Mouse (Mus musculus): ENCODE measurements around the gene Rora.
A peak's percentile ranks its signal among the peaks of the same experiment; 100 is the strongest.

The Rora gene

GRCm38 (mm10) chr9:69320635-69321027 is 667.0 kb downstream of the Rora start:
- DNase-seq = no peak

- DNase-seq = no peak
Measured at GRCm38 (mm10) chr9:69321956-69322355, 668.4 kb downstream of the Rora start.

DNA sequence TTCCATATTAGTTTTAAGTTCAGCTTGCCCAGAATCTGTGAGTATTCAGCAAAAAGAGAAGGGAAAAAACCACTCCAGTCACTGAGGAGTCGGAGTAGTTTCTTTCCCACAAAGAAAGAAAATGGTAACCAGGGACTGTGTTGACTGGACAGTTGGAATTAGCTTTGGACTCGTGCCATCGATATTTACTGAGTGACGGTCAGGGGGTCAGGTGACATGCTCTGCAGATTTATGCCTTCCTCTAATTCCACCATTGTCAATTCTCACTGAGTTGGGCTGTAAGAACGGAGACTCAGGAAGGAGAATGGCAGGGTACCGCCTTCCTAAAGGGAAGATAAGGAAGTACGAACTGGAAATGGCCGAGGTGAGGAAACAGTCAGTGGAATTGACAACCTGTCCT is 670.2 kb downstream of the Rora start:
- peak; percentile 19 to 43 for DNase-seq

DNA sequence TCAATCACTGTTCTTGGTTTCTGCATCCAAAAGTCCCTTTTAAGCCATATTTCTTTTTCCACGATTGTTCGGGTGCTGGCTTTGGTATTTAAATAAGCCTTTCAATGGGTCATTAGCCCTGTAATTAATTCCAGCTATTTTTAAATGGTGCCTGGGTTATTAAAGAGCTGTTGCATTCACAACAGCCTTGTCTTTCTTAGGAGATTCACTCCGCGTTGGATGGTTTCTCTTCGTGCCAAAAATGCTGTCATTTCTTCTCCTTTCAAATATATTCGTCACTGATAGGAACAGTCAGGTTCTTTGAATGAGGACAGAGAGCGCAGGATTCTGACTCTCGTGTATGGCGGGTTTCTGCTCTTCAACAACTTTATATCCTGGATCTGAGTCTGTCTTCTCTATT is 673.5 kb downstream of the Rora start:
- no peak for DNase-seq

DNA sequence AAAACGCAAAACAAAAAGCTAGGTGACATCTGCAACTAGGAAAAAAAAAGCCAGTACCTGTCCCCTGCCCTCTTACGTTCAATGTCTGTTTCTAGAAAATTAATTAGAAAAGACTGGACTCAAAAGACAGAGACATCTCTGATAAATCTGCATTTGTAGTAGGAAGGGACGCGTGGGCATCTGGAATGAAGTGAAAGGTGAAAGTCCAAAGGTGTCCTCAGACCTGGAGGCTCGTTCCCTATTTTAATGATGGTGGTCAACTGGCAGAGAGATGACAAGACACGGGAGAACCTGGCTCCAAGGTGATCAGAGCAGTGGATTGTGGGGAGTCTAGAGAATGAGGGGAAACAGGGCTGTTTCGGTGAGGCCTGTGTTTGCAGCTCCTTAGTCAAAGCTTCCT is 674.0 kb downstream of the Rora start:
- DNase-seq = peak; percentile 30 to 60

- peak; percentile 74 to 79 for DNase-seq
Measured at GRCm38 (mm10) chr9:69331790-69332189, 678.2 kb downstream of the Rora start.

DNA sequence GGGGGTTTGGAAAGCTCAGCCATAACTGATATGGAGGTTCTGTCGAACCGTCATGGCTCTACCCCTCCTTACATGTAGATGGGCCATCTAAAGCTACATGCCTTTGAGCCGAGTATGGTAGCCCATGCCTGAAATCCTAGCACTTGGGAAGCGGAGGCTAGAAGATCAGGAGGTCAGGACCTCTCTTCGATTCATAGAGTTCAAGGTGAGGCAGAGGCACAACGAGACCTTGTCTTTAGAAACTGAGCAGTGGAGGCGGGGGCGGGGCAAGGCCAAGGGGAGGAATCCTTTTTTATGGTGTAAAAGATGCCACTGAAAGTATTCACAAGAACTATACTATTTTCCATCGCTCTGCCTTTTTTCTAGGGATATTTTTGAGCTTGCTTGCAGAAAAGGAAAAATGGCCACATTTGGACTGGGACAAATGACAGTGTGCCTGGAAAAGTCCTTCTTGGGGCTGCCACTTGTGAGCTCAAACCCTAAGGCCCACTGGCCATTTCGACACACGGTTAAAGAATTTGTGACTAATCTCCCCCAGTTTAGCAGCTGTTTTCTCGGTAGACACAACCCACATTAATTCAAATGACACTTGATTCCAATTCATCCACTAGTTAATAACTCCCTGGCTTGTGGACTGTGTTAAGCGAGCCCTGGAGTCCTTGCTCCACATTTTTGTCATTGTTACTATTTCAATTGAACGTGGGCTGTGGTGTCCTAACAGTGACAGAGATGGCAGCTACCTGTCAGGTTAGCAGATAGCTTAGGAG is 679.4 kb downstream of the Rora start:
- DNase-seq = peak in 1 of 2 experiments; percentile 28

- DNase-seq = no peak
Measured at GRCm38 (mm10) chr9:69333654-69334053, 680.1 kb downstream of the Rora start.

- DNase-seq = peak; percentile 41 to 68
Measured at GRCm38 (mm10) chr9:69334106-69334505, 680.5 kb downstream of the Rora start.

DNA sequence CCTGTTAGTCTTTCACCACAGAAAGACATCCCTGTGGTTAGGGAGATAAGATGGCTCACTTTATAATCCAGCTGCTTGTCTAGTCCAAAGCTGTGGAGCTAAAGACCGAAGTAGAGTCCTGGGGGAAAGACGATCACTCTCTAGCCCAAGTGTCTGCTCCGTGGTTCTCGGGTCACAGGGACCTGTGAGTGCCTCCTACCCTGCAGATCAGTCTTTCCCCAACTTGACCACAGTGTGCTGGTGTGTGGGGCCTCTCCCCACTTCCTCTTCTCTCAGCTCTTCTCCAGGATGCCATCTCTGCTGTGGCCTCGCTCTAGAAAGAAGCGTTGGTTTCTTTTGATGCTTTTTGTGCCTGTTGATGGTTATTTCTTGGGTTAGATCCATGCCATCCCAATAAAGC is 682.5 kb downstream of the Rora start:
- DNase-seq = no peak

DNA sequence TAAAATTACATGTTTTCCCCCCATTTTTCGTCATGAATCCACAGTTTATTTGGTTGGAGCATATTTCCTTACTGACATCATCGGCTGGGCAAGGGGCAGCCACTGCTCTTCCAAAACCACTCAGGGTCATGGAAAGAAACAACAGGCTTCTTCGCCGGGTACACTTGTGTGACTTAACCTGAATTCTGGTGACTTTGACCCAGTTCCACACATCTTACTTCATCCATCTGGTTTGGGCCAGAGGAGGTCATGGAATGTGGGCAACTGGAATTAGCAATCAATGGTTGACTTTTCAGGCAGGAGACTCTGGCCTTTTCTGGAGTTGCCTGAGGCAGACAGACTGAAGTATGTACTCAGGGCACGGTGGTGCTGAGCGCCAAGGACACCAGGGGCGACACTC is 685.6 kb downstream of the Rora start:
- peak; percentile 58 to 73 for DNase-seq

- no peak for DNase-seq
Measured at GRCm38 (mm10) chr9:69339829-69340228, 686.2 kb downstream of the Rora start.

GRCm38 (mm10) chr9:69340421-69340820 is 686.8 kb downstream of the Rora start:
- no peak for DNase-seq

GRCm38 (mm10) chr9:69343881-69344280 is 690.3 kb downstream of the Rora start:
- DNase-seq = no peak

- no peak for DNase-seq
Measured at GRCm38 (mm10) chr9:69345550-69345949, 692.0 kb downstream of the Rora start.

DNA sequence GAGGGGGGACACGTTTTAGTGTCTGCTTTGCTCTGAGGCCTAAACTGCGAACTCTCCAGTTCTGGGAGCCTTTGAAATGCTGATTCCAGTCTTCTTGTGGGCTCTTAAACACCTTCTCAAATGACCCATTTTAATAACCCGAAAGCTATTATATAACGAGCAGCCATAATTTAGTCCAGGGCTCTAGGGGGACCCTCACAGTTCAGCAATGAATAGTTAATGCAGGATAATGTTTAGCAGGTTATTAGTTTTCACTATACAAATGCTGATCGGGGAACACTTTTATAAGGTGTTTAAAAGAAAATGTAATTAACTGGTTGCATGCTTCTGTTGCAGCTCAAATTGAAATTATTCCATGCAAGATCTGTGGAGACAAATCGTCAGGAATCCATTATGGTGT is 694.2 kb downstream of the Rora start:
- no peak for DNase-seq

DNA sequence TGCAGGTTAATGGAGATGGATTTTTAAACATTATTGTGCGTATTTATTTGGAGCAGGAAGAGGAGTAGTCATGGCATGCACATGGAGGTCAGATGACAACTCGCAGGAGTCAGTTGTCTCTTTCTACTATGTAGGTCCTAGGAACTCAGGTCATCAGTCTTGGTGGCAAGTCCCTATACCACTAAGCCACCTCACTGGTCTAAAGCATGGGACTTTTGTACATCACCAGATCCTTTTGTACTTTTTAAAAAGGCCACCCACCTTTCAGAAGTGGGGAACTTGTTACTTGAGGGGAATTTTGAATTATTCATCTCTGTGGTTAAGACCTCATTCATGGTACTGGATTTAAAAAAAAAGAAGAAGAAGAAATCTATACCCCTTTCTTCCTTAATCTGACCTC is 696.0 kb downstream of the Rora start:
- no peak for DNase-seq

DNA sequence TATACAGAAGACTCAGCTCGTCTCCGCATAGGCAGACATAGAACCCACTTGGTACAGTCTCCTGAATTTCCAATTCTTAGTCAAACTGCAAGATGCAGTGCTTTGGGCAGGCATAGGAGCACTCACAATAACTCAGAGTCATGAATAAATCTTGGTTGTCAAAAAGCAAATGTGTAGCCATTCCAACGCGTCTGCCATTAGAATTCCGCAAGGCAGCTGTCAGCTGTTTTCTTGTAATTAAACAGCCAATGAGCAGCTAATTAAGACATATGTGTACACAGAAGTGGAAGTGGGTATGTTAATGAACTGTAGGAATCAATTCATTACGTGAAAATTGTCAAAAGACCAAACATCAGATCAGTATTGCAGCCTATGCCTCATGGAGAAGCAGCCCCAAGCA is 700.6 kb downstream of the Rora start:
- DNase-seq = no peak

DNA sequence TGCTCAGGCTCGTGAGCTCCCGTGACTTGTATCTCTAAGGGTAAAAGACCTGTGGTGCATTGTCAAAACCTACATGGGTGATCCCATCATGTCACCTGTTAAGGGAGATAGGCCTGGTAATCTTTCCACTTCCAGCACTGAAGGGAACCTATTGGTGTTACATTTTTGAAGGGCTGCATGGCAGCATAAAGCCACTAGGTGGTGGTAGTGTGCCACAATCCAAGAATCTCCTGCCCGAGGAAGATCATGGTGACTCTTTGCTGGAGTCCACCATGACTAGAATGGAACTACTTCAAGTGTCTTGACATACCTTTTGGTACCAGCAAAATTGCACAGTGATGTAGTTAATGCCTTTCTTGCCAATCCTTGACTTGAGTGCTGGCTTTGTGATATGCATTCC is 704.2 kb downstream of the Rora start:
- peak; percentile 24 to 63 for DNase-seq

DNA sequence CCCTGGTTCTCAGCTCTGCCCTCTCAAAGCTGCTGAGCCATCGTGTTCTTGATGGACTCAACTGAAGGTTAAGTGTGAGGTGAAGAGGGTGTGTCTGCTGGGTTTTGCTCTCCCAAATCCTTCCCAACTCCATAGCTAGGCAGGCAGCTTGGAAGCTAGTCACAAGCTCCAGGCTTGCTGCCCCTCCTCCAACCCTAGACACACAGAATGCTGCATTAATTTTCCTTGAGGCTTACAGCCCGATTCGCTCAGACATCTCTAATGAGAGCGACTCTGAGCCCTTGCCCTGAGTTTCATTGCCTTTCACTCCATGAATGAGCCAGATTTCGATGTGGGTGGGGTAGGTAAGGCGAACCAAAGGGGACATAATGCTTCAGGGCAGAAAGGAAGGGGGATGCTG is 705.2 kb downstream of the Rora start:
- no peak for DNase-seq

DNA sequence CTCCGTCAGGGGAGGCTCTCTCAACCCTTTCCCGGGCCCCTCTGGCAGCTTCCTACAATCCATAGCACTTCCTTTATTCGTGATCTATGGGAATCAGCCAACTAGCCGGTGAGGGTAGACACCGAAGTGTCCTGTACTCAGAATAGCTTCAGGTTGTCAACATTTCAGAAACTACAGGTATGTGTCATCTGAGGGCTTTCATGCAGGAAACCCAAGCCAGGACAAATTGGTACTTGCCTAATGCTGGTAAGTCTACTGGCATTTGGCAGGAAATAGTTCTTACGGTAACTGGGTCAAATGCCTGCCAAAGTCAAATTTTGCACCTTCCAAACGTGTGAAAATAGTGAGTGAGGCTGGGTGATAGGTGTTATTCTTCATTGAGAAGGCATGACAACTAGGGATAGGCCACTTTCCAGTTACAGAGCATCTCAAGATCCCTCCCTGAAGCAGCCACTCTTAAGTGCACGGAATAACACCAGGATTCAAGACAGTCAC is 708.4 kb downstream of the Rora start:
- DNase-seq = no peak

DNA sequence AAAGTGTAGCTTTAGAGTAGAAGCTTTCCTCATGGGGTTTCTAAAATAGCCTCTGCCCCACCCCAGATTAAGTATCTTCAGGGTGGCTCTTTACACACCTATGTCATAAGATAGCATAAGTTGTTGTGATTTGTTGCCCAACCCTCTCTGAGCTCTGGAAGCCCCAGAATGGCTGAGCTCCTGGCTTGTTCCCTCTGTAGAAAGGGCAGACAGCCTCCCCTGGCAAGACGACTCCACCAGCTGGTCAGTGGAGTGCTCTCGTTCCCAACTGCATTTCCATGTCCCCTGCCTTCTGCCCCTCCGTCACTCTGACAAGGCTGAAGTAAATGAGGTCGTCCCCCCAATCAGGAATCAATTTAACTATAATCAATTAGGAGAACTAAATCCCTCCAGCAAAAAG is 709.2 kb downstream of the Rora start:
- DNase-seq = no peak

- no peak for DNase-seq
Measured at GRCm38 (mm10) chr9:69364117-69364516, 710.5 kb downstream of the Rora start.

- DNase-seq = no peak
Measured at GRCm38 (mm10) chr9:69367055-69367454, 713.5 kb downstream of the Rora start.

GRCm38 (mm10) chr9:69368071-69368470 is 714.5 kb downstream of the Rora start:
- DNase-seq = peak; percentile 45 to 65

Data from kidney, adult 8-10 months (tissue).